In the genomic region with DNA sequence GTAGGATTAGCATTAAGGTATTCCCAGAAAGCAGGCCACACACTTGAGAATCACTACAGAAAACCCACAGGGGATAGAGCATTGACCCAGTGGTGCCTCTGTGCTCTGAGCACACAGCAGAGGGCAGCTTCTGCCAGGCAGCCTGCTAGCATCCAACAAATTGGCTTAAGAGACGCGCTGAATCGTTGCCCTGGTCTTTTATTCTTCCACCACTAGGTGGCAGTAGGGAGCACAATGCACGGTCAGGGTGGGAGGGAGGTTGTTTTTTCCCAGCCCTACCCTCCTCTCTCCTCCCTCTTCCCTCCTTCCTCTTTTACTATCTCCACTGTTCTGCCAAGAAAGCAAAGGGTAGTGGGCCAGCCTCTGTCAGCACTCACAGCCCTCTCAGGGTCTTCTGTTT, we compare ENCODE assay signal across 8 mouse cellular contexts.
A peak's percentile ranks its signal among the peaks of the same experiment; 100 is the strongest.
DNase-seq lines count a peak whose midpoint lies in the region; ATAC-seq and TF ChIP-seq lines count a peak whose summit lies in the region.

No protein-coding gene starts in this region.

- 0 out of 2 replicates have a peak overlapping the region, but pooled peaks have one; percentile 12 for H3K4me2 ChIP-seq in embryonic facial prominence, embryonic 15.5 days (replicated peaks)
- H3K4me2 ChIP-seq in lung, postnatal 0 days (replicated peaks; ENCODE audit: low read depth, low read length), result no peak overlapping the region

- no peak overlapping the region for H3K9ac ChIP-seq in embryonic facial prominence, embryonic 15.5 days
- H3K9ac ChIP-seq in lung, postnatal 0 days (replicated peaks; ENCODE audit: low read depth), result no peak overlapping the region

- ATAC-seq in embryonic facial prominence, embryonic 15.5 days (ENCODE audit: insufficient number of reproducible peaks, low FRiP score, low TSS enrichment, low read depth), result peak; percentile 25; the same call in 1 of the 2 replicates
- peak; percentile 63 for ATAC-seq in lung, postnatal 0 days
- no peak for ATAC-seq in inflammation-experienced regulatory T-cells, adult 6 months

- H3K36me3 ChIP-seq in embryonic facial prominence, embryonic 15.5 days, result no peaks in the 10 kb centered on the region
- no peaks in the 10 kb centered on the region for H3K36me3 ChIP-seq in lung, postnatal 0 days (ENCODE audit: insufficient read depth, low read length)

- no peak overlapping the region for H3K27ac ChIP-seq in embryonic facial prominence, embryonic 15.5 days (replicated peaks)
- H3K27ac ChIP-seq in lung, postnatal 0 days (ENCODE audit: low read length), result no peak overlapping the region

- peaks cover 9% of the 10 kb centered on the region for H3K4me1 ChIP-seq in embryonic facial prominence, embryonic 15.5 days
- no peaks in the 10 kb centered on the region for H3K4me1 ChIP-seq in lung, postnatal 0 days (ENCODE audit: insufficient read depth, low read depth, low read length)

- intact Hi-C loops in heart, postnatal 36 days (cut with DNase I), result loop anchor here (1.0 kb wide), 1 partner anchor 58 kb away; no protein-coding TSS in a partner anchor

- TF ChIP-seq CTCF in lung, postnatal 0 days (IDR thresholded peaks at IDR 0.05), result peak; percentile 97

- H3K9me3 ChIP-seq in embryonic facial prominence, embryonic 15.5 days (replicated peaks), result no peaks in the 10 kb centered on the region
- H3K9me3 ChIP-seq in lung, postnatal 0 days (ENCODE audit: low read length), result no peaks in the 10 kb centered on the region

- H3K27me3 ChIP-seq in embryonic facial prominence, embryonic 15.5 days, result 0 out of 2 replicates have a peak, but pooled peaks cover 15% of the 10 kb centered on the region
- H3K27me3 ChIP-seq in lung, postnatal 0 days (replicated peaks; ENCODE audit: insufficient read depth, low read length), result no peaks in the 10 kb centered on the region

- 4% methylated on average over 4 of the region's 4 CpGs for WGBS in embryonic facial prominence, embryonic 15.5 days
- 0% methylated on average over 4 of the region's 4 CpGs for WGBS in lung, postnatal 0 days

- peak; percentile 58 for DNase-seq in ES-CJ7 (ENCODE audit: low read depth, low spot score)
- DNase-seq in adrenal gland, postnatal 4 days (ENCODE audit: low spot score in 2 of 2), result peak; percentile 25 to 40
- DNase-seq in heart, postnatal 36 days, result peak; percentile 63 to 66
- DNase-seq in layer of hippocampus, adult 11-12 months (ENCODE audit: low spot score), result peak; percentile 61
- DNase-seq in lung, postnatal 0 days (ENCODE audit: low spot score), result peak; percentile 78
- DNase-seq in retina, adult 2 months (ENCODE audit: low read depth, low spot score), result peak; percentile 56

- no peak overlapping the region for H3K4me3 ChIP-seq in embryonic facial prominence, embryonic 15.5 days (replicated peaks)
- H3K4me3 ChIP-seq in lung, postnatal 0 days (ENCODE audit: low read depth, low read length), result no peak overlapping the region

- no peak for TF ChIP-seq EP300 in lung, postnatal 0 days (IDR thresholded peaks at IDR 0.05)
